8 mouse cellular contexts compared by ENCODE assay signal in the genomic region with DNA sequence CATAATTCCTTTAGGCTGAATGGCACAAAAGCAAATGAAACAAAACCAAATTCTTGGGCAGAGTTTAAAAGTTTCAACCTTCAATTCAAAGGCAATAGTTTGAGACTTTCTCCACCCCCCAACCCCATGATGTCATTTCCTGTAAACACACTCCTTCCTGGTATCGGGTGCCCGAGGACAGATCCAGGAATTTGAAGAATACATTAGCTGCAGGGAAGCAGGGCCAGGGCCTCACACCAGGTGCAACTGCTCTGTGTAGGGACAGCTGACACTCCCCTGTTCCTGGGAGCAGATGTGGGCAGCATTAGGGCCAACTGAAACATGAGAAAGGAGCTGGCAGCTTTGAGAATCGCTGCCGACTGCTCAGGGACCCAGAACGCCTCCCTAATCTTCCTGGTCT.
DNase-seq lines count a peak whose midpoint lies in the region; ATAC-seq and TF ChIP-seq lines count a peak whose summit lies in the region.

No protein-coding gene starts in this region.

- WGBS in lung, embryonic 14.5 days, result 11% methylated on average over 5 of the region's 5 CpGs

- TF ChIP-seq CTCF in lung, embryonic 14.5 days (IDR thresholded peaks at IDR 0.05; ENCODE audit: low read depth), result no peak

- H3K36me3 ChIP-seq in lung, embryonic 14.5 days (ENCODE audit: insufficient read depth), result peaks cover 8% of the 10 kb centered on the region; the same call in 1 of the 2 replicates

- peak overlapping the region; percentile 0; the same call in 1 of the 2 replicates for H3K9ac ChIP-seq in lung, embryonic 14.5 days

- no peaks in the 10 kb centered on the region for H3K9me3 ChIP-seq in lung, embryonic 14.5 days (ENCODE audit: low read depth, low read length)

- no peak overlapping the region for H3K4me3 ChIP-seq in lung, embryonic 14.5 days (ENCODE audit: low read depth, low read length)

- DNase-seq in lung, embryonic 14.5 days, result peak; percentile 39
- no peak for DNase-seq in lung, postnatal 4 days
- peak; percentile 50 for DNase-seq in embryo, embryonic 11 days
- DNase-seq in induced T-regulatory cell, adult 2 months (ENCODE audit: low read depth), result peak; percentile 73
- DNase-seq in c-Kit-positive CD71-positive TER-119-positive erythroid progenitor cells, embryonic 14.5 days (ENCODE audit: low spot score), result no peak
- DNase-seq in retina, postnatal 1 day, result no peak
- no peak for DNase-seq in natural killer cell, adult 2 months (ENCODE audit: low spot score in 2 of 2)

- peak overlapping the region; percentile 54; the same call in 1 of the 2 replicates for H3K27ac ChIP-seq in lung, embryonic 14.5 days (ENCODE audit: low read depth)

- H3K27me3 ChIP-seq in lung, embryonic 14.5 days (ENCODE audit: insufficient read depth, low read length), result no peaks in the 10 kb centered on the region

- peak overlapping the region; percentile 16; the same call in 1 of the 2 replicates for H3K4me2 ChIP-seq in lung, embryonic 14.5 days

- H3K4me1 ChIP-seq in lung, embryonic 14.5 days (ENCODE audit: insufficient read depth), result peaks cover 7% of the 10 kb centered on the region; the same call in 1 of the 2 replicates

- peak; percentile 56; the same call in 1 of the 2 replicates for ATAC-seq in lung, embryonic 14.5 days (ENCODE audit: insufficient read depth)
- 0 out of 2 replicates have a peak, but pooled peaks have one; percentile 23 for ATAC-seq in megakaryocyte-erythroid progenitor cell, adult 5-6 weeks (replicated peaks; ENCODE audit: low FRiP score, low TSS enrichment, poor library complexity, severe bottlenecking)

Comparison
In these comparisons a context has a peak if more than half of its experiments do, and no peak if none do; other contexts are left out.
1. DNase-seq: peak in lung, embryonic 14.5 days (single experiment), embryo, embryonic 11 days (single experiment) and induced T-regulatory cell, adult 2 months (single experiment); none in lung, postnatal 4 days (0 of 2), c-Kit-positive CD71-positive TER-119-positive erythroid progenitor cells, embryonic 14.5 days (single experiment), retina, postnatal 1 day (single experiment) and natural killer cell, adult 2 months (0 of 2).